Mouse (Mus musculus): Measurements from ENCODE around the gene Arpc1b.

DNA sequence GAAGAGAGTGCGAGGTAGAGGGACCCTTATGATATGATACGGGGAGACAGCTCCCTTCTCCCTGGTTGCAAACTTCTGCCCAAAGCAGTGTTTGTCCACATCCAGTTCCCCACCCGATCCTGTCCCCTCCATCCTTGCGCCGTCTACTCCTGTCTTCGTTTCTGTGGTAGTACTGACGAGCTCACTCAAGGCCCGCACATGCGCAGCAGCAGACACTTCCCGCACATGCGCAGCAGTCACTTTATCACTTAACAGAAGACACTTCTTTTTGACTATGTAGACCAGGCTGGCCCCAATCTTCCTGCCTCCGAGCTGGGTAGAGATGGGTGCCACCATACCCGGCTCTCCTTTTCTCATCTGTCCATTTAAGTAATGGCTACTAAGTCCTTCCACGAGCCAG, 47.3 kb downstream of the Arpc1b start:
- TF ChIP-seq CTCF (IDR thresholded peaks at IDR 0.05; ENCODE audit: borderline replicate concordance, control insufficient read depth, extremely low read depth, insufficient read depth, low read length, poor library complexity) (no peak), POLR2A (IDR thresholded peaks at IDR 0.05; ENCODE audit: control insufficient read depth, extremely low read depth, insufficient read depth, low read length, poor library complexity) (no peak)
